Mouse (Mus musculus): ENCODE data around the gene Rrbp1. TPM values are rescaled to one million over a fixed set of nuclear protein-coding genes. Genes with fewer than 3 reads are reported as not detected.

Gene Rrbp1
- polyA plus RNA-seq, 1 experiment from 2014 or later: 79.4 TPM

DNA sequence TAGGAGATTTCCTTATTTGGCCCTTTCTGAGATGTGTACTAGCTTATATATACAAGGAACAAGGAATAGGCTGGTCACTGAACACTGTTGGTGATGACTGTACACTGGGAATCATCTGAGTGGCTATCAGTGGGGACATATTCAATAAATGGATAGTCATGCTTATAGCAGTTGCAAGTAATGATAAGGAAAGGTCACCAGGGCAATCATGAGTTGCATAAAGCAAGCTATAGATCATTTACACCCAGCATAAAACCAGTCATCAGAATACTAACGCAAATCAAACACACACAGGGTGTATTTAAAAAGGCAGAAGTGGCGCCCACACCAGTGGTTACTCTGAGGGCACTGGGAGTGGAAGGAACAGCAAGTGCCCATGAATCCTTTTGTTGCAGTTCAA is 98.9 kb downstream of the Rrbp1 start:
- Histone ChIP-seq H3K4me3 (ENCODE audit: low read depth, low read length) (no peak overlapping the region), H3K4me1 (ENCODE audit: insufficient read depth, low read depth, low read length) (no peaks in the 10 kb centered on the region), H3K4me2 (replicated peaks; ENCODE audit: low read depth, low read length) (no peak overlapping the region), H3K9me3 (ENCODE audit: low read length) (no peaks in the 10 kb centered on the region), H3K27ac (ENCODE audit: low read length) (no peak overlapping the region), H3K27me3 (replicated peaks; ENCODE audit: insufficient read depth, low read length) (no peaks in the 10 kb centered on the region), H3K36me3 (ENCODE audit: insufficient read depth, low read length) (no peaks in the 10 kb centered on the region), H3K9ac (replicated peaks; ENCODE audit: low read depth) (no peak overlapping the region)
- TF ChIP-seq CTCF (IDR thresholded peaks at IDR 0.05) (no peak), EP300 (IDR thresholded peaks at IDR 0.05) (no peak)
- no peak for DNase-seq (ENCODE audit: low spot score)
- WGBS: 81% methylated on average over 2 of the region's 2 CpGs
- no peak for ATAC-seq

DNA sequence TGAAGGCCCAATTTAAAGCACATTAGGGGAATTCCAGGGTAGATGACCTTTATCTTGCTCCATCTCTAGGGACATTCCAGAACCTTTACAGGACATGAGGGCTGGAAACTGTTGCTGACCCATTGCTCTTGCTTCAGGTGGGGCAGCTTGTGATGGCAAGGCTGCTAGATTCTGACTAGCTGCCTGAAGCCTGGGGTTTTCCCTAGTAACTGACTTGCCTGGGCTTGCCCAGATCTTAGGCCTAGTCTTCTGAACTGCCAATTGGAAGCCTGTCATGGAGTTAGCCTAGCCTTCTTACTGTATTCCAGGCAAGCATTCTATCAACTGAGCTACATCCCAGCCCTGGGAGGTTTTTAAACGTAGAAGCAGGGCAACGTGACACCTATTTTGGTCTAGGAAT is 101.8 kb downstream of the Rrbp1 start:
- ATAC-seq: no peak
- no peak overlapping the region for H3K27ac ChIP-seq (ENCODE audit: low read length)
- H3K36me3 ChIP-seq (ENCODE audit: insufficient read depth, low read length): no peaks in the 10 kb centered on the region

DNA sequence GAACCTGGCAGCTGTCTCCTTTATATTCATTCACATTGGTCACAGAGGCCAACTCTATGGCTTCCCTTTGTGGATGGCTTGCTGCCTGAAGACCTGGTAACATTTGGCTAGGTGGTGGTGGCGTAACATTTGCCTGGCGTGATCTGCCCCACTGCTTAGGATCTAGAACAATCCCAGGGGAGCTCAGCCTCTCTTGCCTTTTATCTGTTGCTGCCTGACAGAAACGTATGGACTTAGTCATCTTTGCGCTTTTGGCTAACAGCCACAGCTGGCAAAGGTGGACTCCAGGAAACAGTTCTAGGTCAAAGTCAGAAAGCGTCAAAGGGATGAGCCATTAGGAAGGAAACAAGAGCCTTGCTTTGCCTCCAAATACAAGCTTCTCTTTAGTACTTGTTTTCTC is 106.2 kb downstream of the Rrbp1 start:
- Histone ChIP-seq H3K4me3 (ENCODE audit: low read depth, low read length) (no peak overlapping the region), H3K9me3 (ENCODE audit: low read length) (no peaks in the 10 kb centered on the region), H3K4me2 (replicated peaks; ENCODE audit: low read depth, low read length) (no peak overlapping the region), H3K36me3 (ENCODE audit: insufficient read depth, low read length) (no peaks in the 10 kb centered on the region), H3K27me3 (replicated peaks; ENCODE audit: insufficient read depth, low read length) (no peaks in the 10 kb centered on the region), H3K4me1 (ENCODE audit: insufficient read depth, low read depth, low read length) (peaks cover 9% of the 10 kb centered on the region; the same call in 1 of the 2 replicates), H3K9ac (replicated peaks; ENCODE audit: low read depth) (no peak overlapping the region), H3K27ac (ENCODE audit: low read length) (no peak overlapping the region)
- 72% methylated on average over 5 of the region's 5 CpGs for WGBS
- TF ChIP-seq CTCF (IDR thresholded peaks at IDR 0.05) (no peak), EP300 (IDR thresholded peaks at IDR 0.05) (no peak)
- DNase-seq (ENCODE audit: low spot score) (no peak), ATAC-seq (no peak)

More for the DNA sequence above, 101.8 kb downstream of the Rrbp1 start:
- no peaks in the 10 kb centered on the region for H3K4me1 ChIP-seq (ENCODE audit: insufficient read depth, low read depth, low read length)
- WGBS: 75% methylated on average over 2 of the region's 2 CpGs
- DNase-seq (ENCODE audit: low spot score): no peak
- H3K27me3 ChIP-seq (replicated peaks; ENCODE audit: insufficient read depth, low read length): no peaks in the 10 kb centered on the region
- TF ChIP-seq CTCF (IDR thresholded peaks at IDR 0.05) (no peak), EP300 (IDR thresholded peaks at IDR 0.05) (no peak)
- H3K4me3 ChIP-seq (ENCODE audit: low read depth, low read length): no peak overlapping the region
- no peak overlapping the region for H3K9ac ChIP-seq (replicated peaks; ENCODE audit: low read depth)
- H3K9me3 ChIP-seq (ENCODE audit: low read length): no peaks in the 10 kb centered on the region
- H3K4me2 ChIP-seq (replicated peaks; ENCODE audit: low read depth, low read length): no peak overlapping the region

DNA sequence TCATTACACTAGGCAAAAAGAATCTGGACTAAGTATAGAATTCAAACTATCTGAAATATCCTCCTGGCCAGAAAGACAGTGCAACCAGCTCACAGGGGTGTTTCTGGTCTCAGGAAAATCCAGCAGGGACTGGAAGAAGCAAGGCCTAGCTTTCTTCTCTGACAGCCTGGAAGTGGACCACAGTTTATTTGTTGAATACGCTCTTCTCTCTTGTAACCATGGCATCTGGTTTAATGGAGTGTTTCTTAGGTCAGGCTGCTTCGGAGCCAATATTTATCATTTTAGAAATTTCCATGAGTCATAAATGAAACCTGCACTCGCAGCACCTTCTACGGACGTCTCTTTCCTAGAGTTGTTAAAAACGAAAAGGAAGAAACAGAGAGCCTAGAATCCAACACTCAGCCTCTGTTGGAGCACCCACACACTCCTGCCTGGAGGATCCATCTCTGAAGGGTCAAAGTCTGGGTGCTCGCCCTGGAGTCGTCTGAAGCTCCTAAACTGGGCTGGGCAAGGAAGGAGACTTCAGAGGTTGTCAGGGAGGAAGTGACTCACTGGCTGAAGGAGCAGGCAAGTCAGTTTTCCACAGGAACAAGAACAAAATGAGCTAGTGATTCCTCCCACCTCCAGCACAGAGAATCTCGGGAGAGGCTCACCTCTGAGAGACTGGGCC is 107.6 kb downstream of the Rrbp1 start:
- Histone ChIP-seq H3K36me3 (ENCODE audit: insufficient read depth, low read length) (no peaks in the 10 kb centered on the region), H3K9ac (replicated peaks; ENCODE audit: low read depth) (no peak overlapping the region), H3K4me1 (ENCODE audit: insufficient read depth, low read depth, low read length) (peaks cover 9% of the 10 kb centered on the region; the same call in 1 of the 2 replicates), H3K27me3 (replicated peaks; ENCODE audit: insufficient read depth, low read length) (no peaks in the 10 kb centered on the region), H3K9me3 (ENCODE audit: low read length) (no peaks in the 10 kb centered on the region), H3K4me2 (replicated peaks; ENCODE audit: low read depth, low read length) (no peak overlapping the region), H3K27ac (ENCODE audit: low read length) (peak overlapping the region; percentile 51), H3K4me3 (ENCODE audit: low read depth, low read length) (no peak overlapping the region)
- no peak for TF ChIP-seq EP300 (IDR thresholded peaks at IDR 0.05)
- TF ChIP-seq CTCF (IDR thresholded peaks at IDR 0.05): no peak
- DNase-seq (ENCODE audit: low spot score) (peak; percentile 66), ATAC-seq (peak; percentile 60)
- WGBS: 34% methylated on average over 9 of the region's 9 CpGs

DNA sequence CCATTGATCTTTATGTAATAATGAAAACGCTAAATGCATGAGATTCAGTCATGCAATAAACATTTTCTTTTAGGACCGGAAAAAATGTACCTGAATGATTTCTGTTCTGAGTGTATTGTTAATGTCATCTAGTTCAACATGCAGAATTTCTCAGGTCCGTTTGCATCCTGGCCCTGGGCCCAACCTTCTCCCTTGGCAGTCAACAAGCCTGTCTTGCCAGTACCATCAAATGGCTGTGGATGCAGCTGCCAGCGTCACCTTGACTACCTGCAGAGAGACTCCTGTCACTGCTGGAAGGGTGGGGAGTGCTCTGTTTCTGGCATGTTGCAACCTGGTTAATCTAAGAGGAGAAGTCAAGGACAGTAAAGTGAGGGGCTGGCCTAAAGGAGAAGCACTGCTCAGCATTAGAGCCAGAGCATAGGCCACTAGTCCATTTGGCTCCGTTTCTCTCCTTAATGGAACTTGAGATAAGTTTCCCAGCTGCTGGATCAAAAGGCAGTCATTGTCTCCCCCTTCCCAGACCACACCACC is 110.2 kb downstream of the Rrbp1 start:
- Histone ChIP-seq H3K9ac (replicated peaks; ENCODE audit: low read depth) (no peak overlapping the region), H3K9me3 (ENCODE audit: low read length) (no peaks in the 10 kb centered on the region), H3K27me3 (replicated peaks; ENCODE audit: insufficient read depth, low read length) (no peaks in the 10 kb centered on the region), H3K4me2 (replicated peaks; ENCODE audit: low read depth, low read length) (no peak overlapping the region), H3K27ac (ENCODE audit: low read length) (no peak overlapping the region), H3K4me3 (ENCODE audit: low read depth, low read length) (no peak overlapping the region), H3K36me3 (ENCODE audit: insufficient read depth, low read length) (no peaks in the 10 kb centered on the region), H3K4me1 (ENCODE audit: insufficient read depth, low read depth, low read length) (peaks cover 9% of the 10 kb centered on the region; the same call in 1 of the 2 replicates)
- no peak for TF ChIP-seq CTCF (IDR thresholded peaks at IDR 0.05)
- TF ChIP-seq EP300 (IDR thresholded peaks at IDR 0.05): no peak
- WGBS: 58% methylated on average over 5 of the region's 5 CpGs
- peak; percentile 49 for DNase-seq (ENCODE audit: low spot score)
- ATAC-seq: peak; percentile 68

DNA sequence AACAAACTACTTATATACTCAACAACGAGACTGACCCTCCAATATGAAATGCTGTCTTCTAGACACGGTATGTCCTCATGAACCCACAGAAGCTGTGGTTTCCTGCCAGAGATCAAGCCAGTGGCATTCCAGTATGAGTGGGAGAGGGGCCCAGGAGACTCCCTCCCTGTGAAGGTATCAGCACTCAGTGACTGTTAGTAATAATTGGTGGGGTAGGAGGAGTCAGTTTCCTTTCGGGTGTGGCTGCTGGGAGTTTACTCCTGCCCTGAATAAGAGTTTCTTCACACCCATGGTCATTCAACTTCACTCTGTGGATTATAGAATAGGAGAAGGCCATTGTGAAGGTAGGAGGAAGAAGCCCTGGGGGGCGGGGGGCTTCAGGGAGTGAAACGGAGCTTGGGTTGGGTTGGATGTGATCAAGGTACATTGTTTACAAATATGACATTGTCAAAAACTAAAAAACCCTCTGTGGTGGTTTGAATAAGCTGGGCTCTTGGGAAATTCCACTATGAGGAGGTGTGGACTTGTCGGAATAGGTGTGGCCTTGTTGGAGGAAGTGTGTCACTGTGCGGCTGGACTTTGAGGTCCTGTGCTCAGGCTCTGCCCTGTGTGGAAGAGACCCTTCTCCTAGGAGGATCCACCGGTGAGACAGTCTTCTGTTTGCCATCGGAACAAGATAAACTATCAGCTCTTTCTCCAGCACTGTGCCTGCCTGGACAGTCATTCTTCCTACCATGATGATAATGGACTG is 111.4 kb downstream of the Rrbp1 start:
- ATAC-seq: no peak; the same call in 1 of the 2 replicates
- Histone ChIP-seq H3K4me1 (ENCODE audit: insufficient read depth, low read depth, low read length) (peaks cover 9% of the 10 kb centered on the region; the same call in 1 of the 2 replicates), H3K9me3 (ENCODE audit: low read length) (no peaks in the 10 kb centered on the region), H3K27ac (ENCODE audit: low read length) (no peak overlapping the region), H3K4me3 (ENCODE audit: low read depth, low read length) (no peak overlapping the region), H3K36me3 (ENCODE audit: insufficient read depth, low read length) (no peaks in the 10 kb centered on the region), H3K4me2 (replicated peaks; ENCODE audit: low read depth, low read length) (no peak overlapping the region), H3K9ac (replicated peaks; ENCODE audit: low read depth) (no peak overlapping the region), H3K27me3 (replicated peaks; ENCODE audit: insufficient read depth, low read length) (no peaks in the 10 kb centered on the region)
- DNase-seq (ENCODE audit: low spot score): no peak
- WGBS: 78% methylated on average over 9 of the region's 9 CpGs
- TF ChIP-seq CTCF (IDR thresholded peaks at IDR 0.05) (no peak), EP300 (IDR thresholded peaks at IDR 0.05) (no peak)

Other genes with a start within 250 kb of the Rrbp1 start
- 3.2 and 4.7 TPM in 2 replicates for gene Bfsp1, start 148.1 kb downstream of the Rrbp1 start, polyA plus RNA-seq (2015; fragmentation: Nextera tagmentation; extraction: Ambion mirVana)
- 640 and 655 TPM in 2 replicates for gene Dstn, start 95.9 kb downstream of the Rrbp1 start, polyA plus RNA-seq (2015; fragmentation: Nextera tagmentation; extraction: Ambion mirVana)
- not detected in 2 replicates for gene Banf2, start 21.8 kb upstream of the Rrbp1 start, polyA plus RNA-seq (2015; fragmentation: Nextera tagmentation; extraction: Ambion mirVana)